20 mouse cellular contexts compared by ENCODE assay signal in genomic region chr2:70291063-70291462, GRCm38 (mm10).
DNase-seq lines count a peak whose midpoint lies in the region; ATAC-seq and TF ChIP-seq lines count a peak whose summit lies in the region.
"Had no signal": no experiment of that assay in that cellular context is flagged by ENCODE, and none has a peak within 500 bp of the region (broad histone marks: within the 10 kb centered on the region; RNA-seq: fewer than 3 reads in every experiment).

No protein-coding gene starts in this region.

- H3K36me3 ChIP-seq in heart, embryonic 13.5 days, result no peaks in the 10 kb centered on the region
- H3K36me3 ChIP-seq in heart, postnatal 0 days (replicated peaks; ENCODE audit: control insufficient read depth, insufficient read depth, low read length), result no peaks in the 10 kb centered on the region
- no peaks in the 10 kb centered on the region for H3K36me3 ChIP-seq in heart, adult 2 months (ENCODE audit: control insufficient read depth, insufficient read depth, low read length)
- H3K36me3 ChIP-seq in midbrain, postnatal 0 days (ENCODE audit: insufficient read depth, low read length), result no peaks in the 10 kb centered on the region
- no peaks in the 10 kb centered on the region for H3K36me3 ChIP-seq in midbrain, embryonic 10.5 days
- no peaks in the 10 kb centered on the region for H3K36me3 ChIP-seq in stomach, postnatal 0 days (ENCODE audit: control insufficient read depth, insufficient read depth, low read length)
- H3K36me3 ChIP-seq: embryonic facial prominence, embryonic 12.5 days; forebrain, embryonic 15.5 days; hindbrain, embryonic 12.5 days had no signal

- no peak for DNase-seq in heart, adult 9 months (ENCODE audit: low spot score in 2 of 2)
- peak; percentile 58 for DNase-seq in heart, postnatal 0 days (ENCODE audit: low spot score)
- no peak for DNase-seq in heart, adult 2 months
- DNase-seq in midbrain, postnatal 0 days (ENCODE audit: low spot score), result no peak
- DNase-seq in midbrain, embryonic 10.5 days (ENCODE audit: low spot score), result no peak
- no peak for DNase-seq in stomach, postnatal 0 days (ENCODE audit: low spot score)
- no peak for DNase-seq in retina, embryonic 14.5 days (ENCODE audit: low spot score)
- DNase-seq: adrenal gland, adult 8-10 months; adrenal gland, postnatal 36 days; cerebellum, adult 11-12 months; cerebellum, adult 9-10 months; cerebellum, postnatal 25 days; gastrocnemius, postnatal 10 days had no signal

- no peak overlapping the region for H3K4me3 ChIP-seq in heart, embryonic 13.5 days
- no peak overlapping the region for H3K4me3 ChIP-seq in heart, postnatal 0 days (ENCODE audit: low read depth, low read length)
- no peak overlapping the region for H3K4me3 ChIP-seq in heart, adult 2 months
- H3K4me3 ChIP-seq in midbrain, postnatal 0 days (ENCODE audit: low read depth, low read length), result no peak overlapping the region
- H3K4me3 ChIP-seq in midbrain, embryonic 10.5 days, result no peak overlapping the region
- no peak overlapping the region for H3K4me3 ChIP-seq in stomach, postnatal 0 days (ENCODE audit: low read depth, low read length)
- H3K4me3 ChIP-seq: embryonic facial prominence, embryonic 12.5 days; forebrain, embryonic 15.5 days; hindbrain, embryonic 12.5 days had no signal

- H3K9ac ChIP-seq in heart, embryonic 13.5 days, result no peak overlapping the region
- no peak overlapping the region for H3K9ac ChIP-seq in heart, postnatal 0 days (replicated peaks; ENCODE audit: low read depth, low read length)
- H3K9ac ChIP-seq in heart, adult 2 months (ENCODE audit: low read depth, low read length), result no peak overlapping the region
- no peak overlapping the region for H3K9ac ChIP-seq in midbrain, postnatal 0 days (replicated peaks; ENCODE audit: low read length, poor library complexity, severe bottlenecking)
- no peak overlapping the region for H3K9ac ChIP-seq in stomach, postnatal 0 days (ENCODE audit: low read length)
- H3K9ac ChIP-seq: embryonic facial prominence, embryonic 12.5 days; forebrain, embryonic 15.5 days; hindbrain, embryonic 12.5 days had no signal

- ATAC-seq in heart, embryonic 13.5 days (ENCODE audit: extremely low read depth, insufficient number of reproducible peaks, low FRiP score, low TSS enrichment), result no peak
- peak; percentile 41; the same call in 1 of the 2 replicates for ATAC-seq in heart, postnatal 0 days (ENCODE audit: insufficient read depth, low read depth)
- ATAC-seq in midbrain, postnatal 0 days (ENCODE audit: low FRiP score), result no peak
- 0 out of 2 replicates have a peak, but pooled peaks have one; percentile 45 for ATAC-seq in stomach, postnatal 0 days (ENCODE audit: low FRiP score, low TSS enrichment)
- ATAC-seq: forebrain, embryonic 15.5 days; hindbrain, embryonic 16.5 days; inflammation-experienced regulatory T-cells, adult 6 months; intestine, postnatal 0 days had no signal

- H3K4me1 ChIP-seq in heart, embryonic 13.5 days, result peaks cover 22% of the 10 kb centered on the region
- peaks cover 9% of the 10 kb centered on the region for H3K4me1 ChIP-seq in heart, postnatal 0 days (ENCODE audit: control insufficient read depth, insufficient read depth)
- H3K4me1 ChIP-seq in heart, adult 2 months (ENCODE audit: control insufficient read depth, insufficient read depth, low read length), result no peaks in the 10 kb centered on the region
- no peaks in the 10 kb centered on the region for H3K4me1 ChIP-seq in midbrain, postnatal 0 days (ENCODE audit: insufficient read depth, low read length)
- peaks cover 8% of the 10 kb centered on the region for H3K4me1 ChIP-seq in midbrain, embryonic 10.5 days
- H3K4me1 ChIP-seq in stomach, postnatal 0 days (replicated peaks; ENCODE audit: control insufficient read depth, insufficient read depth), result no peaks in the 10 kb centered on the region
- H3K4me1 ChIP-seq: embryonic facial prominence, embryonic 12.5 days; forebrain, embryonic 15.5 days; hindbrain, embryonic 12.5 days had no signal

- peak overlapping the region; percentile 30 for H3K4me2 ChIP-seq in heart, embryonic 13.5 days
- no peak overlapping the region for H3K4me2 ChIP-seq in heart, postnatal 0 days (ENCODE audit: low read depth, low read length)
- no peak overlapping the region for H3K4me2 ChIP-seq in midbrain, postnatal 0 days (ENCODE audit: low read depth, low read length, poor library complexity, severe bottlenecking)
- H3K4me2 ChIP-seq in stomach, postnatal 0 days (replicated peaks; ENCODE audit: low read depth), result no peak overlapping the region
- H3K4me2 ChIP-seq: embryonic facial prominence, embryonic 12.5 days; forebrain, embryonic 15.5 days; hindbrain, embryonic 12.5 days had no signal

- no peaks in the 10 kb centered on the region for H3K79me2 ChIP-seq in heart, adult 2 months (replicated peaks; ENCODE audit: control insufficient read depth, insufficient read depth, low read length)

- peak overlapping the region; percentile 21 for H3K27ac ChIP-seq in heart, embryonic 13.5 days (replicated peaks)
- H3K27ac ChIP-seq in heart, postnatal 0 days (ENCODE audit: low read depth), result no peak overlapping the region
- H3K27ac ChIP-seq in heart, adult 2 months, result no peak overlapping the region
- peak overlapping the region; percentile 38; the same call in 1 of the 2 replicates for H3K27ac ChIP-seq in midbrain, postnatal 0 days (ENCODE audit: low read depth, low read length)
- H3K27ac ChIP-seq in midbrain, embryonic 10.5 days (replicated peaks), result no peak overlapping the region
- H3K27ac ChIP-seq in stomach, postnatal 0 days (replicated peaks), result no peak overlapping the region
- H3K27ac ChIP-seq: embryonic facial prominence, embryonic 12.5 days; forebrain, embryonic 15.5 days; hindbrain, embryonic 12.5 days had no signal

- intact Hi-C loops in heart, adult 2 months (cut with DNase I), result no loop called here

- no peaks in the 10 kb centered on the region for H3K9me3 ChIP-seq in heart, embryonic 13.5 days
- H3K9me3 ChIP-seq in heart, postnatal 0 days (replicated peaks; ENCODE audit: control insufficient read depth, low read length), result no peaks in the 10 kb centered on the region
- no peaks in the 10 kb centered on the region for H3K9me3 ChIP-seq in midbrain, postnatal 0 days (ENCODE audit: low read length)
- H3K9me3 ChIP-seq in midbrain, embryonic 10.5 days (replicated peaks), result no peaks in the 10 kb centered on the region
- H3K9me3 ChIP-seq in stomach, postnatal 0 days (ENCODE audit: control insufficient read depth, low read length), result no peaks in the 10 kb centered on the region
- H3K9me3 ChIP-seq: embryonic facial prominence, embryonic 12.5 days; forebrain, embryonic 15.5 days; hindbrain, embryonic 12.5 days had no signal

- TF ChIP-seq EP300 in heart, postnatal 0 days (IDR thresholded peaks at IDR 0.05; ENCODE audit: low read depth), result no peak
- no peak for TF ChIP-seq EP300 in heart, adult 2 months (IDR thresholded peaks at IDR 0.05; ENCODE audit: insufficient read depth, low read depth, low read length)
- no peak for TF ChIP-seq EP300 in stomach, postnatal 0 days (optimal IDR thresholded peaks at IDR 0.05)

- H3K27me3 ChIP-seq in heart, embryonic 13.5 days (replicated peaks), result no peaks in the 10 kb centered on the region
- no peaks in the 10 kb centered on the region for H3K27me3 ChIP-seq in heart, postnatal 0 days (ENCODE audit: control insufficient read depth, insufficient read depth, low read length)
- H3K27me3 ChIP-seq in heart, adult 2 months (ENCODE audit: control insufficient read depth, insufficient read depth, low read length), result no peaks in the 10 kb centered on the region
- no peaks in the 10 kb centered on the region for H3K27me3 ChIP-seq in midbrain, postnatal 0 days (ENCODE audit: insufficient read depth, low read length)
- no peaks in the 10 kb centered on the region for H3K27me3 ChIP-seq in midbrain, embryonic 10.5 days (ENCODE audit: low read depth, poor library complexity, severe bottlenecking)
- H3K27me3 ChIP-seq in stomach, postnatal 0 days (ENCODE audit: control insufficient read depth, insufficient read depth, low read length), result no peaks in the 10 kb centered on the region
- H3K27me3 ChIP-seq: embryonic facial prominence, embryonic 12.5 days; forebrain, embryonic 15.5 days; hindbrain, embryonic 12.5 days had no signal

- WGBS in heart, embryonic 13.5 days, result 11% methylated on average over 5 of the region's 5 CpGs
- 16% methylated on average over 5 of the region's 5 CpGs for WGBS in heart, postnatal 0 days
- 13% methylated on average over 5 of the region's 5 CpGs for WGBS in heart, adult 2 months
- 54% methylated on average over 5 of the region's 5 CpGs for WGBS in midbrain, postnatal 0 days
- 78% methylated on average over 5 of the region's 5 CpGs for WGBS in midbrain, embryonic 10.5 days
- WGBS in stomach, postnatal 0 days, result 18% methylated on average over 5 of the region's 5 CpGs

- no peak for TF ChIP-seq POLR2A in heart, adult 2 months (IDR thresholded peaks at IDR 0.05; ENCODE audit: insufficient read depth, low read depth, low read length)

- TF ChIP-seq CTCF in heart, postnatal 0 days (IDR thresholded peaks at IDR 0.05; ENCODE audit: low read depth), result no peak
- TF ChIP-seq CTCF in heart, adult 2 months (IDR thresholded peaks at IDR 0.05), result no peak
- TF ChIP-seq CTCF in midbrain, postnatal 0 days (IDR thresholded peaks at IDR 0.05), result no peak
- no peak for TF ChIP-seq CTCF in stomach, postnatal 0 days (IDR thresholded peaks at IDR 0.05; ENCODE audit: low read depth)

Comparison
In these comparisons a context has a peak if more than half of its experiments do, and no peak if none do; other contexts are left out.
1. ATAC-seq: peak in heart, postnatal 0 days (single experiment) and stomach, postnatal 0 days (single experiment); none in heart, embryonic 13.5 days (single experiment) and midbrain, postnatal 0 days (single experiment).
2. H3K27ac ChIP-seq: peak in heart, embryonic 13.5 days (single experiment) and midbrain, postnatal 0 days (single experiment); none in heart, postnatal 0 days (single experiment), heart, adult 2 months (single experiment), midbrain, embryonic 10.5 days (single experiment) and stomach, postnatal 0 days (single experiment).